In genomic region chr12:108941282-108941681, GRCm38 (mm10) we compare ENCODE assay signal across 24 mouse cellular contexts. TPM values are rescaled to one million over a fixed set of nuclear protein-coding genes. Genes with fewer than 3 reads are reported as not detected.
DNase-seq lines count a peak whose midpoint lies in the region; ATAC-seq and TF ChIP-seq lines count a peak whose summit lies in the region.
"Had no signal": no experiment of that assay in that cellular context is flagged by ENCODE, and none has a peak within 500 bp of the region (broad histone marks: within the 10 kb centered on the region; RNA-seq: fewer than 3 reads in every experiment).

No protein-coding gene starts in this region.

- WGBS in kidney, postnatal 0 days = 48% methylated on average over 2 of the region's 2 CpGs
- WGBS in lung, postnatal 0 days = 53% methylated on average over 2 of the region's 2 CpGs

- no peak overlapping the region for H3K4me3 ChIP-seq in gastrocnemius, adult 2 months
- H3K4me3 ChIP-seq in kidney, postnatal 0 days (replicated peaks; ENCODE audit: low read depth, low read length) = no peak overlapping the region
- no peak overlapping the region for H3K4me3 ChIP-seq in lung, postnatal 0 days (ENCODE audit: low read depth, low read length)
- H3K4me3 ChIP-seq in cortical plate, adult 2 months (ENCODE audit: insufficient read depth, low read length) = no peak overlapping the region
- H3K4me3 ChIP-seq: embryonic facial prominence, embryonic 10.5 days; forebrain, embryonic 13.5 days; heart, embryonic 15.5 days had no signal

- no peak overlapping the region for H3K4me2 ChIP-seq in kidney, postnatal 0 days (ENCODE audit: low read length)
- H3K4me2 ChIP-seq in lung, postnatal 0 days (replicated peaks; ENCODE audit: low read depth, low read length) = no peak overlapping the region
- H3K4me2 ChIP-seq: forebrain, embryonic 13.5 days; heart, embryonic 11.5 days; heart, embryonic 15.5 days; hindbrain, embryonic 14.5 days had no signal

- no peak for ATAC-seq in kidney, postnatal 0 days (replicated peaks; ENCODE audit: low FRiP score, low read depth)
- no peak for ATAC-seq in lung, postnatal 0 days
- ATAC-seq: CD4-positive, CD25-positive, alpha-beta regulatory T cell, adult 4 months; forebrain, embryonic 13.5 days; forebrain, postnatal 0 days had no signal

- TF ChIP-seq CTCF in gastrocnemius, adult 2 months (IDR thresholded peaks at IDR 0.05) = 0 out of 2 replicates have a peak, but pooled peaks have one; percentile 1
- peak; percentile 8; the same call in 1 of the 2 replicates for TF ChIP-seq CTCF in kidney, postnatal 0 days (IDR thresholded peaks at IDR 0.05; ENCODE audit: low read depth)
- peak; percentile 28 for TF ChIP-seq CTCF in lung, postnatal 0 days (IDR thresholded peaks at IDR 0.05)
- 0 out of 2 replicates have a peak, but pooled peaks have one; percentile 14 for TF ChIP-seq CTCF in cortical plate, adult 2 months (IDR thresholded peaks at IDR 0.05; ENCODE audit: extremely low read depth, insufficient read depth, low read length)

- H3K9me3 ChIP-seq in kidney, postnatal 0 days (replicated peaks; ENCODE audit: low read length) = no peaks in the 10 kb centered on the region
- no peaks in the 10 kb centered on the region for H3K9me3 ChIP-seq in lung, postnatal 0 days (ENCODE audit: low read length)
- H3K9me3 ChIP-seq: embryonic facial prominence, embryonic 10.5 days; forebrain, embryonic 13.5 days; G1E; heart, embryonic 15.5 days had no signal

- intact Hi-C loops in gastrocnemius, adult 2 months (cut with DNase I) = no loop called here
- intact Hi-C loops in gastrocnemius, postnatal 14 days (cut with DNase I; ENCODE audit: low total_unique reads) = no loop called here

- no peak overlapping the region for H3K27ac ChIP-seq in gastrocnemius, adult 2 months
- H3K27ac ChIP-seq in kidney, postnatal 0 days = no peak overlapping the region
- no peak overlapping the region for H3K27ac ChIP-seq in lung, postnatal 0 days (ENCODE audit: low read length)
- no peak overlapping the region for H3K27ac ChIP-seq in cortical plate, adult 2 months (ENCODE audit: insufficient read depth, low read length)
- H3K27ac ChIP-seq: embryonic facial prominence, embryonic 10.5 days; forebrain, embryonic 13.5 days; heart, embryonic 15.5 days; hindbrain, embryonic 14.5 days had no signal

- H3K9ac ChIP-seq in kidney, postnatal 0 days (ENCODE audit: low read depth, low read length) = no peak overlapping the region
- H3K9ac ChIP-seq in lung, postnatal 0 days (replicated peaks; ENCODE audit: low read depth) = no peak overlapping the region
- H3K9ac ChIP-seq: forebrain, embryonic 13.5 days; forebrain, postnatal 0 days; heart, embryonic 15.5 days; hindbrain, embryonic 14.5 days had no signal

- DNase-seq in gastrocnemius, adult 2 months = no peak
- DNase-seq in gastrocnemius, postnatal 14 days = no peak
- no peak for DNase-seq in kidney, postnatal 0 days (ENCODE audit: low spot score)
- DNase-seq in kidney, adult 11 months = no peak
- DNase-seq in lung, postnatal 0 days (ENCODE audit: low spot score) = no peak
- DNase-seq in lung, postnatal 25 days (ENCODE audit: low spot score) = no peak
- DNase-seq in ovary, adult 18-20 months (ENCODE audit: low spot score) = no peak
- DNase-seq: adrenal gland, postnatal 10 days; B cell, adult 2 months; cerebellum, adult 18-20 months; cerebellum, adult 9-11 months; cerebellum, postnatal 36 days; forebrain, postnatal 0 days; gastrocnemius, postnatal 36 days; heart, adult 11 months; heart, postnatal 14 days had no signal

- no peaks in the 10 kb centered on the region for H3K27me3 ChIP-seq in kidney, postnatal 0 days (ENCODE audit: insufficient read depth, low read length)
- no peaks in the 10 kb centered on the region for H3K27me3 ChIP-seq in lung, postnatal 0 days (replicated peaks; ENCODE audit: insufficient read depth, low read length)
- H3K27me3 ChIP-seq: forebrain, embryonic 13.5 days; heart, embryonic 15.5 days had no signal

- H3K36me3 ChIP-seq in kidney, postnatal 0 days (ENCODE audit: insufficient read depth, low read length) = no peaks in the 10 kb centered on the region
- H3K36me3 ChIP-seq in lung, postnatal 0 days (ENCODE audit: insufficient read depth, low read length) = no peaks in the 10 kb centered on the region
- H3K36me3 ChIP-seq: embryonic facial prominence, embryonic 10.5 days; heart, embryonic 15.5 days had no signal

- TF ChIP-seq EP300 in lung, postnatal 0 days (IDR thresholded peaks at IDR 0.05) = no peak

- no peaks in the 10 kb centered on the region for H3K4me1 ChIP-seq in kidney, postnatal 0 days (replicated peaks; ENCODE audit: insufficient read depth, low read length)
- H3K4me1 ChIP-seq in lung, postnatal 0 days (ENCODE audit: insufficient read depth, low read depth, low read length) = no peaks in the 10 kb centered on the region
- 0 out of 2 replicates have a peak, but pooled peaks cover 2% of the 10 kb centered on the region for H3K4me1 ChIP-seq in cortical plate, adult 2 months (ENCODE audit: control insufficient read depth, insufficient read depth, low read length)

- no peak for TF ChIP-seq POLR2A in cortical plate, adult 2 months (IDR thresholded peaks at IDR 0.05; ENCODE audit: extremely low read depth, insufficient read depth, low read length)

RNA-seq across cellular contexts. Expression of gene Wars, which starts 47.3 kb away (rescaled TPM):
- 10 to 100 TPM; 28.4 to 29.1 TPM for total RNA-seq in gastrocnemius, adult 2 months (2021)
- total RNA-seq in gastrocnemius, postnatal 14 days (2021) = 10 to 100 TPM; 22.5 to 25.9 TPM
- 67.3 and 72.7 TPM in 2 replicates for polyA plus RNA-seq in kidney, postnatal 0 days (2015; fragmentation: Nextera tagmentation; extraction: Ambion mirVana)
- polyA plus RNA-seq in lung, postnatal 0 days (2015; fragmentation: Nextera tagmentation; extraction: Ambion mirVana) = 84.0 and 84.3 TPM in 2 replicates
- 98.2 and 103 TPM in 2 replicates for polyA plus RNA-seq in cortical plate, adult 2 months (2012; rRNA removed)

RNA-seq across cellular contexts. Expression of gene Wdr25, which starts 47.9 kb away (rescaled TPM):
- total RNA-seq in gastrocnemius, adult 2 months (2021) = 1 to 10 TPM; 2.5 to 5.3 TPM
- total RNA-seq in gastrocnemius, postnatal 14 days (2021) = 1 to 10 TPM; 3.5 to 3.6 TPM
- 5.3 and 6.6 TPM in 2 replicates for polyA plus RNA-seq in kidney, postnatal 0 days (2015; fragmentation: Nextera tagmentation; extraction: Ambion mirVana)
- polyA plus RNA-seq in lung, postnatal 0 days (2015; fragmentation: Nextera tagmentation; extraction: Ambion mirVana) = 4.8 and 7.3 TPM in 2 replicates
- 13.6 and 15.5 TPM in 2 replicates for polyA plus RNA-seq in cortical plate, adult 2 months (2012; rRNA removed)
